Mouse (Mus musculus) retina, adult 2 months (tissue): ENCODE measurements at regions not wholly inside any gene's neighbourhood (a gene's known extent, or its start where the extent isn't known, plus 50 kb on each side); places are given as distances from the start of the nearest gene placed in this dataset.

Experiments
- DNase-seq: peaks from one replicate; pipeline ENCODE4 v3.0.0-alpha.2; 2012; ENCODE audit warnings: low read depth, low spot score

GRCm38 (mm10) chr13:101931882-101932281 lies 163.9 kb upstream of the Pik3r1 start:
- no peak for DNase-seq

- no peak for DNase-seq
These were observed 167.8 kb upstream of the Pik3r1 start for GRCm38 (mm10) chr13:101935843-101936242.

- DNase-seq = no peak
These were observed 186.5 kb upstream of the Pik3r1 start for GRCm38 (mm10) chr13:101954521-101954920.

DNA sequence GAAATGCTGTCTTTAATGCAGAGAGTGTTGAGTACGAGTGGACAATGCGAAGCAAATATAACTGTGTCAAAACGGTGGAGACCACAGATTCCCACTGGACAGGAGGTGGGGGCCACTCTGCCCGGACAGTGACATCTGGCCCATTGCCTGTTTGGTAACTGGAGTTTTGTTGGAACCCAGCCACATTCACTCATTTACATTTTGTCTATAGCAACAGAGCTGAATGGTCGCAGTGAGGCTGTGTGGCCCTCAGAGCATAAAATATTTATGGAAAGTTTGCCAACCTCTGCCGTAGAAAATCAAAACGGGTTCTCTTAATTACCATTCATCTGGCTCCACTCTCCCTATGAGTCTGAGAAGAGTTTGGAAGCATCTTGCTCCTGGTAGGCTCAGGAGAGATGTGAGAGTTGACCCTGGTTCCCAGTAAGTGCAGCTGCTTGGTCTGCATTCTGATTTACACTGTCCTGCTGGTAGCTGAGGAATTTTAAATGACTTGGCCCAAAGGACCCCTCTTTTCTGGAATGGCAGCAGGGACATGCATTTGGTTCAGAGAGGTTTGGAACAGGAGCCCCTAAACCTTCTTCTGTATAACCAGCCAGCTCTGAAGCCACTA lies 187.9 kb upstream of the Pik3r1 start:
- DNase-seq = no peak

- DNase-seq = no peak
These were observed 189.8 kb upstream of the Pik3r1 start for GRCm38 (mm10) chr13:101957782-101958181.

DNA sequence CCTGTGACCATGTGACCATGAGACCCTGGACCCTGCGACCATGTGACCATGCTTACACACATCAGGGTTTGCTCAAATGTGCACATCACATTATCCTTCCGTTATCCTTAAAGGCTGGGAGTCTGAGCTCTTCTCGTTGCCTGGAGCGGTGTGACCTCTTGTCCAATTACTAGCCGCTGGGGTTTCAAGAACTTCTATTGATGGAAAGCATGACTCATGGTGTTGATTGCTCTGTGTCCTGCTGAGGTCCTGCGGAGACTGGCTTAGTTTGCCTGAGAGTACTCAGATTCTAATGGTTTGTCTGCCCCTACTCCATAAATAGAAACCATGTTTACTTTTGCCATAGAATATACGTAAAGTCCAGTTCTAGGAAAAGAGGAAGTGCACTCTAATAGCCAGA lies 197.5 kb upstream of the Pik3r1 start:
- no peak for DNase-seq

GRCm38 (mm10) chr13:101966799-101967397 lies 198.9 kb upstream of the Pik3r1 start:
- no peak for DNase-seq

DNA sequence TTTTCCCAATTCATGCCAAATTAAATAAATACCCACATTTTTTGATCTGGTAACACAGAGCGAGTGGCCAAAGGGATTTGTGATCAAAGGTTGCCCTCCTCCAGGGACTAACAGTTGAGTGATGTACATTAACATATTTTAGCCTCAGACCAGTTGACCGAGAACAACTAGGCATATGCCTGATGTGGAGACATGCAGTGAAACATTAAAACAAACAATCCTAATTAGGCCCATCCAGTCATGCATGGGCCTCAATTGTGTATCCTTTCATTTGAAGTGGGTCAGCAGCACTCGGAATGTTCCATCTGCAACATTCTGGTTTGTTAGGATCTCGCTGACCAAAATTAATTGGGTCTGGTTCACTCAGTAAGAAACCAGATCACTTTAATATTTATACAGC lies 199.4 kb upstream of the Pik3r1 start:
- no peak for DNase-seq

DNA sequence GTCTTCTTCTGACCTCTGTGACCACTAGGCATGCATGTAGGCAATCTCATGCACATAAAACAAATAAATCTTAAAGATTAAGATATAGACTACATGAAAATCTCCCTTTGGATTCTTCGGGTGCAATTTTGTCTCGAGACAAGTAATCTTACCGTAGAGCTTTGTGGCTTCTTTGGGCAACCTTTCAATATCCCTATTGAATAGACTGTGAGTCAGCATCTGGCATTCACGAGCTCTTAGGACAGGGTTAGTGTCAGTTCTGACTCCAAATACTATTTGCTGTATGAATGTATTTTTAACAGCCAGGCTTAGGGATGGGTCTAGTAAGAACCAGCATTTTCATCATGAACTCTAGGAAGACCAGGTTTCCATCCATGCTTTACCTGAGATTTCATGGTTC lies 208.7 kb upstream of the Pik3r1 start:
- DNase-seq = no peak

DNA sequence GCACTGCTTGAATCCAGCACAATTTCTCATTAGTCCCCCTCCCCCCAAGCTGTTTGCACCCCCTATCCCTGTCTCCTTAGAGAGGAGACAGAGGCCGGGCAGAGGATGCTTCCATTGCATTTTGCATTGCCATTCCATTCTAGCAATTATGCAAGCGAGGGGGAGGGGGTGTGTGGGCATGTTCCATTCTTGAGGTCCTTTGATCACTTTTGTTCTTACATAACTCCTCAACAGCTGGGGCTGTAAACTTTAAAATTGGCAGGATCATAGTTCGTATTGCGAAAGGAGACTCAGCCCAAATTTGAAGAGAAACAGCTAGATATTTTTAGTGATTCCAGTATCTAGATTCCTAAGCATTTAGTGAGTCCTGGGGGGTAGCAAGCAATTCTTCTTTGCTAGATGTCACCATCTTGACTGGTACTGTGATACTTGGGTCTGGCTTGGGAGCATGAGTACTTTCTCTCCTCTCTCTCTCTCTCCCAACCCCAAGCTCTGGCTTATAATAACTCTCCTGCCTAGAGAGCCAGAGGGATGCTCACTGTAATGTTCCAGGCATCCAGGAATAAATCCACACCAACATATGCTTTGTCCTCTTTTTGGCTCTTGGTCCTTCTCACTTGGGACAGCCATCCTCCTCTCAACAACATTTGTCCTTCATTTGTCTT lies 212.3 kb upstream of the Pik3r1 start:
- no peak for DNase-seq

DNA sequence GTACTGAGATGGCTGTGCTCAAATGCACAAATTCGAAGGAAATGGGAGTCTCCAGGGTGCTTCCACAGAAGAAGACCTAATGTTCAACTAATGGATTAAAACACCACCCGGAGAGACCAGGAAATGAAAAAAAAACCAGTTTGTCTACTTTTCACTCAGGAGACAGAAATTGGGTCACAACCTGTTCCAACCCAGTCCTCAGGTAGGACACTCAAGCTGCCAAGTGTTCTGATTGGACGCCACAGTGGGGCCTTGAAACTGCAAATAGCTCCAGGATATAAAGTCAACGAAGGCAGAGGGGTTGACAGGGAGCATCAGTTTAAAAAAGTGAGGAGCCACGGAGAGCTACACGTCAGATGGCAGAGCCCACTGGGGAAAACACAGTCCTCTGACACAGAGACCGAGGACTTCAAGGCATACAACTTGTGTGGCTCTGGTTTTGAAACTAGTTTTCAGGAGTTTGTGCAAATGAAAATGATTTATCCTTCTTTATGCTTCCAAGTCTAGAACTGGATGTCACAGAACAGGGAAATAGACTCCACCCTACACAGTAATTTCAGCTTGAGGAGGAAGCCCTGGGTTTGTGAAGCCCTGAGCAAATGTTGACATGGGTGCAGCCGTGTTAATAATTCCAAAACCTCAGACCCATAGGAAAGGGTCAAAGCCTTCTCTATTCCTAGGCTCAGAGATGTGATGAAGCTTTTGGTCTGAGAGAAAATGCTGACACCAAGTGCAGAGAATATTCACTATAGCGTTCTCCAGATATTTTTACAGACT lies 220.8 kb upstream of the Pik3r1 start:
- DNase-seq = no peak

- DNase-seq = no peak
These were observed 223.7 kb upstream of the Pik3r1 start for GRCm38 (mm10) chr13:101991729-101992128.

GRCm38 (mm10) chr13:101994779-101995178 lies 226.8 kb upstream of the Pik3r1 start:
- DNase-seq = no peak

DNA sequence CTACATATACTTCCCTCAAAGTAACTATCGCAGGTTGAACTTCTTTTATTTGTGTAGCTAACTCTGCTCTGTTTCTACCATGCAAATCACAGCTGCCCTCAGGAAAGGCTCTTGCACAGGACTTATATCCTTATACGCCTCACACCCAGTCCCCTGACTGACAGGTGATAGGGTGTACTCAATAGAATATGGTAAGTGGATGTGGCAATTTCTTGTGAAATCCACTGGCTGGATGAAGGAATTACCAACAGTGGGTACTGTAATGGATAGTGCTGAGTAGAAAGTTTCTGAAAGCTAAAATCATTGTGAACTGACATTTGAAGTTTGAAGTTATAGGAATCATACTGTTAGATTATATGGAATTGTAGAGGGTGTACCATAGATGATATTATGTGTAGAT lies 227.5 kb upstream of the Pik3r1 start:
- DNase-seq = no peak

DNA sequence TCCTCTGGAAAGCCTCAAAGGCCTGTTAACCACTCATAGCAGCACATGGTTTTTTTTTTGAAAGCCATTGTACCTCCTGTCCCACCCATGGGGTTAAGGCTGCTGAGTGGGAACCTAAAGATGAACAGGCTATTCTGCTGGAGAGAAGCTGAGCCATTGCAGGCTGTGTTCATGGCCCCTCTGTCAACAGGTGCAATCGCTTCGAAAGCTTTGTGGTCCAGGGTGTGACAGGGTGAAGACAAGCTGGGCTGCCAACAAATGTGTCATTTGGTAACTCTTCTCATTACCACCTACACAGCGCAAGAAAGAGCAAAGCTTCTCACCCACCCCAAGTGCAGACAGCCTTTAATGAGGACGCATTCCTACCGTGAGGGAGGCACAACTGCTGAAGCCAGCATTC lies 228.1 kb upstream of the Pik3r1 start:
- no peak for DNase-seq

DNA sequence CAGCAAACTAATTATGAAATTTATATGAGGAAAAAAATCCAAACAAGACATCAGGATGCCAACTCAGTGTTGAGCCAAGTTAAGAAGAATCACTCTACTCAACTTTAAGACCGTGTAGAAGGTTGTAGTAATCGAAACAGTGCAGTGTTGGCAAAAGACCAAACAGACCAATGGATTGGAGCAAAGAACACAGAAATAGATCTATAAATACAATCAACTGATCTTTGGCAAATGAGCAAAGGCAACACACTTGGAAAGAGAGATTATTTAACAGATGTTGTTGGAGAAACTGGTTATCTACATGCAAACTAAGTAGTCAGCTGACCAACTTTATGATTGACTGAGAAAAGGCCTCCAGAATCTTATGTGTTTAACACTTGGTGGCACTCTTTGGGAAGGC lies 229.4 kb upstream of the Pik3r1 start:
- DNase-seq = no peak

DNA sequence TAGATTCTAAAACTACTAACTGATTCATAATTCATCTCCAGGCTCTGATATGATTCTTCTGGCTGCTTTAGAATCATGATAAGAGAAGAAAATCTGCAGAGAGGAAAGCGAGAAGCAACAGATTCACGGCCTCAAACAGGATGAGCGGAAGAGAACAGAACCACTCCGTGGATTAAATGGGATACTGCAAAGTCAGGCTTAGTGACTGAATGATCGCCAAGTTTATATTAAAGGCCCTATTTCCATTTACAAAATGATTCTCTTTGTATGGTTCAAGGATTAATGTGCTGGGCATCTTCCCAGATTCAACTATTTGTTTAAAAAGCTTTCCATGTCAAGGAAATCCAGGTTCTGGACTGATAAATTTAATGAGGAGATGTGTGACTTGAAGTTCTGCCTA lies 238.5 kb upstream of the Pik3r1 start:
- no peak for DNase-seq

GRCm38 (mm10) chr13:102011965-102012364 lies 243.9 kb upstream of the Pik3r1 start:
- DNase-seq = no peak

DNA sequence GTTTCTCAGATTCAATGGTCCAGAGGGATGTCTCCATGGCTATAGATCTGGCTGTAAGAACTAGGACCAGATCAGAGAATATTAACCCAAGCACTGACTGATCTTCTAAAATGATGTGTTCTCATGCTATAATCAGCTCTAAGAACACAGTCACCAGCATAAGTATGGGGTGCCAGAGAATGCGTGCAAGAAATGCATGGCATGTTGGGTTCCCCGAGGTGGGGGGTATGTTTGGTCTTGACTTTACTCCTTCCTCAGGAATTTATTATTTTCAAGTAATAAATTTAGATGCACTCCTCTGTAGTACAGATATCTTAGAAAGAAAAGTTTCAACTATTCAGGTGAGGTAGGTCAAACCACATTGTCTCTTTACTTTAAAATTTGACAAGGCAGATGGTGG lies 246.5 kb upstream of the Pik3r1 start:
- no peak for DNase-seq

DNA sequence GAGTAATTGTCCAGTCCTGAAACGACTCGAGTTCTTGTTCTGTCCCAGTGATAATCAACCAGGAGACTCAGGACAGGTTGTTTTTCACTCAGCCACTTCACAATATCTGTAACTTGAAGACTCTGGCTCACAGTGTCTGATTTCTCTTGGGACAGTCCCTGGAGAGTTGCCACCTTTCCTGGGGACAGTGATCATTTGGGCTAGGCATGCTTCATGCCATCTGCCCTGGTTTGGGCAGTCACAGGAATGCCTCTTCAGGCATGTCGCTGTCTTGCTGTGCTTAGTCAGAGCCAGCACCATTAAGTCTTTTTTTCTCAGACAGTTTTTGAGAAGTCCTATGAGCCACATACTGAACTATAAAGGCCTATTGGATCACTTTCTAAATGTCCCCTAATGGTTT lies 246.9 kb upstream of the Pik3r1 start:
- DNase-seq = no peak

- no peak for DNase-seq
These were observed 248.5 kb upstream of the Pik3r1 start for GRCm38 (mm10) chr13:102016518-102016917.

- no peak for DNase-seq
These were observed 254.3 kb upstream of the Pik3r1 start for GRCm38 (mm10) chr13:102022273-102022672.

GRCm38 (mm10) chr13:102022757-102023156 lies 254.7 kb upstream of the Pik3r1 start:
- no peak for DNase-seq
